Mouse (Mus musculus): ENCODE data around the gene Dock9.
A peak's percentile ranks its signal among the peaks of the same experiment; 100 is the strongest.
"Not testable (repeated sequence)": the region's sequence is repeated elsewhere in the genome, so short reads cannot be mapped to it uniquely, and the experiment has no call there.

Gene Dock9

GRCm38 (mm10) chr14:121660918-121661317, 136.7 kb downstream of the Dock9 start:
- no peak for DNase-seq (ENCODE audit: low read depth, low spot score)

GRCm38 (mm10) chr14:121660167-121660894, 137.3 kb downstream of the Dock9 start:
- DNase-seq (ENCODE audit: low read depth, low spot score), result no peak

GRCm38 (mm10) chr14:121659061-121659824, 138.4 kb downstream of the Dock9 start:
- no peak for DNase-seq (ENCODE audit: low read depth, low spot score)

GRCm38 (mm10) chr14:121658537-121658936, 139.1 kb downstream of the Dock9 start:
- DNase-seq (ENCODE audit: low read depth, low spot score), result no peak

GRCm38 (mm10) chr14:121657633-121658032, 140.0 kb downstream of the Dock9 start:
- DNase-seq (ENCODE audit: low read depth, low spot score), result no peak

GRCm38 (mm10) chr14:121656912-121657311, 140.7 kb downstream of the Dock9 start:
- no peak for DNase-seq (ENCODE audit: low read depth, low spot score)

- DNase-seq (ENCODE audit: low read depth, low spot score), result no peak
These were observed 142.7 kb downstream of the Dock9 start for GRCm38 (mm10) chr14:121654977-121655376.

GRCm38 (mm10) chr14:121654416-121654967, 143.1 kb downstream of the Dock9 start:
- no peak for DNase-seq (ENCODE audit: low read depth, low spot score)

- no peak for DNase-seq (ENCODE audit: low read depth, low spot score)
These were observed 143.9 kb downstream of the Dock9 start for GRCm38 (mm10) chr14:121653717-121654116.

GRCm38 (mm10) chr14:121653241-121653640, 144.4 kb downstream of the Dock9 start:
- no peak for DNase-seq (ENCODE audit: low read depth, low spot score)

- DNase-seq (ENCODE audit: low read depth, low spot score), result peak; percentile 45
These were observed 149.0 kb downstream of the Dock9 start for GRCm38 (mm10) chr14:121648581-121649060.

- DNase-seq (ENCODE audit: low read depth, low spot score), result no peak
These were observed 149.9 kb downstream of the Dock9 start for GRCm38 (mm10) chr14:121647693-121648092.

GRCm38 (mm10) chr14:121646617-121647016, 151.0 kb downstream of the Dock9 start:
- DNase-seq (ENCODE audit: low read depth, low spot score), result no peak

GRCm38 (mm10) chr14:121644302-121644701, 153.3 kb downstream of the Dock9 start:
- DNase-seq (ENCODE audit: low read depth, low spot score), result no peak

GRCm38 (mm10) chr14:121641271-121641670, 156.4 kb downstream of the Dock9 start:
- no peak for DNase-seq (ENCODE audit: low read depth, low spot score)

- no peak for DNase-seq (ENCODE audit: low read depth, low spot score)
These were observed 160.6 kb downstream of the Dock9 start for GRCm38 (mm10) chr14:121636935-121637510.

- no peak for DNase-seq (ENCODE audit: low read depth, low spot score)
These were observed 162.8 kb downstream of the Dock9 start for GRCm38 (mm10) chr14:121634736-121635430.

- no peak for DNase-seq (ENCODE audit: low read depth, low spot score)
These were observed 163.4 kb downstream of the Dock9 start for GRCm38 (mm10) chr14:121634093-121634735.

GRCm38 (mm10) chr14:121631934-121632333, 165.7 kb downstream of the Dock9 start:
- DNase-seq (ENCODE audit: low read depth, low spot score), result no peak

- no peak for DNase-seq (ENCODE audit: low read depth, low spot score)
These were observed 170.9 kb downstream of the Dock9 start for GRCm38 (mm10) chr14:121626741-121627140.

- not testable (repeated sequence) for DNase-seq (ENCODE audit: low read depth, low spot score)
These were observed 173.6 kb downstream of the Dock9 start for GRCm38 (mm10) chr14:121623996-121624542.

All from forelimb bud, embryonic 11.5 days (tissue).